Mouse (Mus musculus): ENCODE data around the gene Cdk19. TPM values are rescaled to one million over a fixed set of nuclear protein-coding genes. Genes with fewer than 3 reads are reported as not detected.
"Not testable (repeated sequence)": the region's sequence is repeated elsewhere in the genome, so short reads cannot be mapped to it uniquely, and the experiment has no call there.

Gene Cdk19
- polyA plus RNA-seq, 1 experiment from 2014 or later = 10.2 TPM

DNA sequence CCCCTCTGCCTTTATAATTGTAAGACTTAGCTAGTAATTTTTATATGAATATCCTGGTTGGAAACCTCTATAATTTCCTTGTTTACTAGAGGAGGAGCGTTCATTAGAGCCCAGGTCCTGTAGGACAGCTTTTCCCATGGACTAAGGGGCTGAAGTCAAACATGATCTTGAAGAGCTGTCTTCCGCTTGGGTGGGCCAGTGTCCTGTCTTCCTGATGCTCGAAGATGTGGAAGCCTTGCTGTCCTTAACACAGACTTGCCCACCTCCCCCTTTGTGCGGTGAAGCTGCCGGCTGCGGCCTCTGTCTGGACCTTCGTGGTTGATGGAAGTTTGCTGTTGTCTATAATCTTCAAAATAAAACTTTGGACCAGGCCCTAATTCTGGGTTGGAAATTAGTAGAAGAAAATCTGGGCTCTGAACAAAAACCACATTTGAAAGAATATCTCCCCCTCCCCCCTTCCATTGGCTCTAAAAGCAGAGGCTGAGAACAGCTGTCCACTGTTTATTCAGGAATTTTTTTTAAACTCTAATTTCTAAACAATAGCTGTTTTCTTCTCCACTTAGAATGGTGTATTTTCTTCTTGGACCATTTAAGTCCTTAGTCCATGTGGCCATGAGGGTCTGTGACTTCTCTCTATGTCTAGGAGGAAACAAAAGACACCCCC, 184.1 kb downstream of the Cdk19 start:
- Histone ChIP-seq H3K4me1 (peaks cover 4% of the 10 kb centered on the region; the same call in 1 of the 2 replicates), H3K4me2 (no peak overlapping the region), H3K4me3 (no peak overlapping the region), H3K27me3 (no peaks in the 10 kb centered on the region; the same call in 1 of the 2 replicates), H3K9ac (no peak overlapping the region), H3K9me3 (no peaks in the 10 kb centered on the region), H3K27ac (no peak overlapping the region), H3K36me3 (no peaks in the 10 kb centered on the region)
- 75% methylated on average over 7 of the region's 7 CpGs for WGBS
- ATAC-seq (ENCODE audit: insufficient number of reproducible peaks, low FRiP score, low TSS enrichment, low read depth) = no peak

GRCm38 (mm10) chr10:40524032-40524806, 184.9 kb downstream of the Cdk19 start:
- no peaks in the 10 kb centered on the region for H3K36me3 ChIP-seq
- no peak overlapping the region for H3K4me3 ChIP-seq
- H3K9me3 ChIP-seq = no peaks in the 10 kb centered on the region
- no peak overlapping the region for H3K27ac ChIP-seq
- no peaks in the 10 kb centered on the region; the same call in 1 of the 2 replicates for H3K27me3 ChIP-seq
- WGBS = 38% methylated on average over 9 of the region's 9 CpGs
- ATAC-seq (ENCODE audit: insufficient number of reproducible peaks, low FRiP score, low TSS enrichment, low read depth) = no peak
- H3K4me2 ChIP-seq = no peak overlapping the region
- H3K4me1 ChIP-seq = peaks cover 4% of the 10 kb centered on the region; the same call in 1 of the 2 replicates
- H3K9ac ChIP-seq = no peak overlapping the region

- Histone ChIP-seq H3K27ac (no peak overlapping the region), H3K27me3 (no peaks in the 10 kb centered on the region; the same call in 1 of the 2 replicates), H3K36me3 (no peaks in the 10 kb centered on the region), H3K9me3 (no peaks in the 10 kb centered on the region), H3K9ac (no peak overlapping the region), H3K4me1 (peaks cover 4% of the 10 kb centered on the region; the same call in 1 of the 2 replicates), H3K4me2 (no peak overlapping the region), H3K4me3 (no peak overlapping the region)
- no peak for ATAC-seq (ENCODE audit: insufficient number of reproducible peaks, low FRiP score, low TSS enrichment, low read depth)
- WGBS = 31% methylated on average over 10 of the region's 10 CpGs
These were observed 185.6 kb downstream of the Cdk19 start for GRCm38 (mm10) chr10:40524991-40525390.

DNA sequence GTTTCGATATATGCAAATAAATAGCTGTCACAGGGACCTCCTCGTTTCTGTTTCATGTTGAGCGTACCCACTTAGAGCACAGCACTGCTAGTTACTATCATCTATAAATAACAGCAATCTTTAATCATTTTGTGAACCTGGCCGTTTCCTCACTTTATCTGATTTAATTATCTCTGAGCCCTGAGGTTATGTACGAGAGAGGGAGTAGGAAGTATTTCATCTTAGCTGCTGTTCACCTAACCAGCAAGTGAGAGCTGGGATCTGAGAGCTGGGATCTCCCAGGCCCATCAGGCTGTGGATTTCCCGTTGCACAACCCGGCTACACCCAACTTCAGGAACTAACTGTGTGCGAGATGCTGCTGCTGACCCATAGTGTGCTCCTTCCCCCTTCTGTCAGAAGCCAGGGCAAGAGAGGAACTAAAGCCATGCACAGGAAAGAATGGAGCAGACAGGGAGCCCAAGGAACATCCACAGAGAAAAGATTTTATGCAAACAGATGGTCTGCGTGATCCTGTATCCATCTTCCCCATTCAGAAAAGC, 186.3 kb downstream of the Cdk19 start:
- Histone ChIP-seq H3K36me3 (no peaks in the 10 kb centered on the region), H3K4me3 (no peak overlapping the region), H3K9ac (no peak overlapping the region), H3K4me1 (peaks cover 4% of the 10 kb centered on the region; the same call in 1 of the 2 replicates), H3K27me3 (no peaks in the 10 kb centered on the region; the same call in 1 of the 2 replicates), H3K4me2 (no peak overlapping the region), H3K9me3 (no peaks in the 10 kb centered on the region), H3K27ac (no peak overlapping the region)
- ATAC-seq (ENCODE audit: insufficient number of reproducible peaks, low FRiP score, low TSS enrichment, low read depth) = no peak
- 61% methylated on average over 9 of the region's 9 CpGs for WGBS

DNA sequence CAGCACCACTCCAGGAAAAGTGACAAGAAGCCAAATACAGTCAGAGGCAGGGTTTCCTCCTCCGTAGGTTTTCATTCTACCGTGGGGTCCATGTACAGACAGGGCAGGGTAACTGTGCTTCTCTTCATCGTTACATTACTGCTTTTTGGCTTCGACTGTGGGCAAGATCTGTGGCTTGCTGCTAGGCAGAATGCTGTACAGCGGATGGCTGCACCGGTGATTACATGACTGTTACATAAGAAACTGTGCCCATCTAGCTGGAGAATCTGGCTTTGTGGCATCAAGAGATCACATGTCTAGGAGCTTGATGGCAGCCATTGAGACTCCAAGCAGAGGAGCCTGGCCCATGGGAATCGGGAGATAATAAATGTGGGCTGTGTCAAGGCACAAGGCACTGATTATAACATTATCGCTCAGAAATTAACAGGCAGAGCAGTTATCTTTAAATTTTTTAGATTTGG, 187.0 kb downstream of the Cdk19 start:
- no peak overlapping the region for H3K4me3 ChIP-seq
- 78% methylated on average over 8 of the region's 8 CpGs for WGBS
- ATAC-seq (ENCODE audit: insufficient number of reproducible peaks, low FRiP score, low TSS enrichment, low read depth) = no peak

DNA sequence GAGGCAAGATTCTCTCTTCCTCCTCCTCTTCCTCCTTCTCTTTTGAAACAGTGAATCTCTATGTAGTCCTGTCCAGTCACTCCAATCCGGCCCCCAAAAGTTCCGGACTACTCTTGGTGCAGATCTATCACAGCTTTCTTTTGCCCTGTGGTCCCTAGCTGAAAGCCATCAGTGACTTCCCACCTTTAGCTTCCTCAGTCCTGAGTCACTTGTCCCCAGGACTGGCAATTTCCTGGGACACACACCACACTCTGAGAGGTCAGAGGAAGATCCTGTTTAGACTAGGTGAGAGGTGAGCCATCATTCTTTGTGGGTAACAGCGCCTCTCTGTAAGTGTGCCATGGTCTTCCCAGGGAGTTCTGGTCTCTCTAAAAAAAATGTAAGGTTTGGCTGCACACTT, 187.6 kb downstream of the Cdk19 start:
- Histone ChIP-seq H3K4me3 (no peak overlapping the region), H3K4me2 (no peak overlapping the region), H3K36me3 (no peaks in the 10 kb centered on the region), H3K4me1 (peaks cover 4% of the 10 kb centered on the region; the same call in 1 of the 2 replicates), H3K9ac (no peak overlapping the region), H3K27ac (no peak overlapping the region), H3K27me3 (no peaks in the 10 kb centered on the region; the same call in 1 of the 2 replicates), H3K9me3 (no peaks in the 10 kb centered on the region)
- WGBS = 78% methylated on average over 3 of the region's 3 CpGs
- ATAC-seq (ENCODE audit: insufficient number of reproducible peaks, low FRiP score, low TSS enrichment, low read depth) = no peak

More for the DNA sequence above, 187.0 kb downstream of the Cdk19 start:
- Histone ChIP-seq H3K4me1 (peaks cover 4% of the 10 kb centered on the region; the same call in 1 of the 2 replicates), H3K9me3 (no peaks in the 10 kb centered on the region), H3K36me3 (no peaks in the 10 kb centered on the region), H3K4me2 (no peak overlapping the region), H3K27ac (no peak overlapping the region), H3K9ac (no peak overlapping the region), H3K27me3 (no peaks in the 10 kb centered on the region; the same call in 1 of the 2 replicates)

DNA sequence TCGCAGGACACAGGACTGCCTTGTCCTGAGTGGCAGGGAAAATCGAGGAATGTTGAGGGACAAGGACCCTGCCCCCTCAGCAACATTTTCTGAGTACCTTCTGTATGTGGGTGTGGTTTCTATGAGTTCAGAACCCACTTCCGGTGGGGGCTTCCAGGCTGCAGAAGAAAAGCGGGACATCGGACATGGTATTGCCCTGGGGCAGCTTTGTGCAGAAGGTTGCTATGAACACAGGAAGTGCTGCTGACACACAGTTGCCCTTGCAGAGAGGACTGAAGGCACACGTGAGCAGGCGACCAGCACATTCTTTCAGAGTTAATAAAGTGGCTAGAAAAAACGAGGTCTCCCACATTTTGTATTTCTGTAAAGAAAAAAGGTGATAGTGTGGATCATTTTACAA, 188.2 kb downstream of the Cdk19 start:
- WGBS = 17% methylated on average over 8 of the region's 8 CpGs
- Histone ChIP-seq H3K27me3 (no peaks in the 10 kb centered on the region; the same call in 1 of the 2 replicates), H3K36me3 (no peaks in the 10 kb centered on the region), H3K9ac (no peak overlapping the region), H3K4me2 (no peak overlapping the region), H3K4me3 (no peak overlapping the region), H3K4me1 (peaks cover 4% of the 10 kb centered on the region; the same call in 1 of the 2 replicates), H3K9me3 (no peaks in the 10 kb centered on the region), H3K27ac (no peak overlapping the region)
- no peak for ATAC-seq (ENCODE audit: insufficient number of reproducible peaks, low FRiP score, low TSS enrichment, low read depth)

DNA sequence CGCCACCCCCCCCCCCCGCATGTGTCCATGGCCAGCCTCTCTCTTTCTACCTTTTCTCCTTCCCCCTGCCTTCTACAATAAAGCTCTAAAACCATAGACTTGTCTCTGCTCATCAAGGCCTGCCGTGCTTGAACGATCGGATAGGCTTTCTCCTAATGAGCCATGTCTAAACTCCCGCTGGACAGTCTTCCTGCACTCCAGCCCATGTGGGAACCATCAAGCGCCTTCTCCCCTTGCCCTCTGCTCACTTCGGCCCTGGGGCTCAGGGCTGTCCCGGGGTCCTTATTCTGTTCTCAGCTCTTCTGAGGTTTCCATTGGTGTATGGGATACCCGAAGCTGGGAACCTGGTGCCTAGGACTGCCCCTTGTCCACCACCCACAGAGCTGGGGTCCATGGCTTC, 189.3 kb downstream of the Cdk19 start:
- no peak overlapping the region for H3K27ac ChIP-seq
- H3K27me3 ChIP-seq = no peaks in the 10 kb centered on the region; the same call in 1 of the 2 replicates
- no peak overlapping the region for H3K4me2 ChIP-seq

GRCm38 (mm10) chr10:40529617-40530016, 190.3 kb downstream of the Cdk19 start:
- Histone ChIP-seq H3K27me3 (no peaks in the 10 kb centered on the region; the same call in 1 of the 2 replicates), H3K36me3 (no peaks in the 10 kb centered on the region), H3K27ac (no peak overlapping the region), H3K9me3 (no peaks in the 10 kb centered on the region), H3K4me2 (no peak overlapping the region), H3K9ac (no peak overlapping the region), H3K4me1 (peaks cover 1% of the 10 kb centered on the region; the same call in 1 of the 2 replicates), H3K4me3 (no peak overlapping the region)
- no peak for ATAC-seq (ENCODE audit: insufficient number of reproducible peaks, low FRiP score, low TSS enrichment, low read depth)
- 59% methylated on average over 6 of the region's 6 CpGs for WGBS

More for the DNA sequence above, 189.3 kb downstream of the Cdk19 start:
- H3K4me1 ChIP-seq = peaks cover 4% of the 10 kb centered on the region; the same call in 1 of the 2 replicates
- 32% methylated on average over 8 of the region's 10 CpGs for WGBS
- no peak overlapping the region for H3K9ac ChIP-seq
- no peak overlapping the region for H3K4me3 ChIP-seq
- no peaks in the 10 kb centered on the region for H3K36me3 ChIP-seq
- H3K9me3 ChIP-seq = no peaks in the 10 kb centered on the region
- ATAC-seq (ENCODE audit: insufficient number of reproducible peaks, low FRiP score, low TSS enrichment, low read depth) = no peak

DNA sequence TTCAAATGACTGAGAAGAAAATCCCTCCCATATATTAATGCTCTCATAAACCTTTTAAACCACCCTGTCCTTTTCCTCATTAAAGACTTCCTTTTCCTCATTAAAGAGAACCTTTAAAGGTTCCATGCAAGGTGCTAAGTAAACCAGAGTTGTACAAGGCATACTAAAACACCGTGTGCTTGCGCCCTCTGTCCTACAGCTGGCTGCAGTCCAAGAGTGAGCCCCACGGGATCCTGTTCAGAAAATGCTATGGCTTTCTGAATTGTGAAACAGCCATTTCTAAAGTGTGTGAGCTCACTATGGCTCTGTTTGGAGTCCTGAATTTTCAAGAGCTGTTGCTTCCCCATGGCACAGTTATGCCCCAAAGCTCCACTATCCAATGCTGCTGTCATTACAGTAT, 191.3 kb downstream of the Cdk19 start:
- no peaks in the 10 kb centered on the region for H3K36me3 ChIP-seq
- no peak overlapping the region for H3K27ac ChIP-seq
- ATAC-seq (ENCODE audit: insufficient number of reproducible peaks, low FRiP score, low TSS enrichment, low read depth) = no peak
- H3K4me3 ChIP-seq = no peak overlapping the region
- no peaks in the 10 kb centered on the region; the same call in 1 of the 2 replicates for H3K27me3 ChIP-seq
- no peak overlapping the region for H3K9ac ChIP-seq
- H3K4me2 ChIP-seq = no peak overlapping the region
- WGBS = 26% methylated on average over 3 of the region's 3 CpGs
- H3K9me3 ChIP-seq = no peaks in the 10 kb centered on the region
- H3K4me1 ChIP-seq = no peaks in the 10 kb centered on the region; the same call in 1 of the 2 replicates

DNA sequence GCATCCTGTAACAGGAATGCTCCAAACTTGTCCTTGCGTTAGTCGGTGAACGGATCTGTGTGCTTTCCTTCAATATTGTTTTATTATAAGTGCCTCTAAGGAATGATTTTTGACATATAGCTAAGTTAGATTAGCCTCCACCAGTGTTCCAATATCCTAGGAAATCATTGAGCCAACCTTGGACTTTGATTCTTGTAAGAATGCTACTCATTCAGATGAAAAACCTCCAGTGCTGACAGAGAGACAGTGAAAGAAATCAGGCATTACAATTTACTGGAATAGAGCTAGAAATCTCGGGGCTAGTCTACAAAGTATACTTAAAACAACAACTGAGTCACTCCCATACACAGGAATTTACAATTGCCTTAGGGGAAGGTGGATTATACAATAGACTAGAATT, 193.2 kb downstream of the Cdk19 start:
- not testable (repeated sequence) for H3K36me3 ChIP-seq; H3K4me1 ChIP-seq; H3K9ac ChIP-seq; H3K4me2 ChIP-seq; H3K27ac ChIP-seq; H3K27me3 ChIP-seq; H3K9me3 ChIP-seq; ATAC-seq (ENCODE audit: insufficient number of reproducible peaks, low FRiP score, low TSS enrichment, low read depth); H3K4me3 ChIP-seq
- 89% methylated on average over 4 of the region's 4 CpGs for WGBS
